Mouse (Mus musculus): ENCODE measurements at regions not wholly inside any gene's neighbourhood (a gene's known extent, or its start where the extent isn't known, plus 50 kb on each side); places are given as distances from the start of the nearest gene placed in this dataset.
"Not testable (repeated sequence)": the region's sequence is repeated elsewhere in the genome, so short reads cannot be mapped to it uniquely, and the experiment has no call there.

DNA sequence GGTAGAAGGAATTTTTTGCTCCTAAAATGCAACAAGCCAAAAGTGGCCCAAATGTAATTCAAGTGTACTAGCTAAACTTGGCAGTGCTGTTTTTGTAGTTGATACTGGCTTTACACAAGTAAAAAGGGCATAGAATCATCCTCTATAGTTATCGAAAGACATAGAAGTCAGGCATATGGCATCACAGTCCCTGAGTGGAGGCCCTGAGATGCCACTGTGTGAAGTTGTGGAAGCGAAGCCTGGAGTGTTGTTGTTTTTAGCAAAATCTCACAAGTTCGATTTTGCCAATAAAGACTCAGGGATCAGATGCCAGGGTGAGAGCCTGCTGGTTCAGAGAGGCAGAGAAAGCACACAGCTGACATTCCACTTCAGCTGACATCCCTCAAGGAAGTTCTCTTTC, 121.6 kb upstream of the C9orf72 start:
- DNase-seq (ENCODE audit: low spot score), result no peak

- DNase-seq (ENCODE audit: low spot score), result no peak
Measured at GRCm38 (mm10) chr4:35343751-35344150, 117.8 kb upstream of the C9orf72 start.

- DNase-seq (ENCODE audit: low spot score), result no peak
Measured at GRCm38 (mm10) chr4:35331161-35331560, 105.2 kb upstream of the C9orf72 start.

- DNase-seq (ENCODE audit: low spot score), result no peak
Measured at GRCm38 (mm10) chr4:35325300-35325699, 99.3 kb upstream of the C9orf72 start.

DNA sequence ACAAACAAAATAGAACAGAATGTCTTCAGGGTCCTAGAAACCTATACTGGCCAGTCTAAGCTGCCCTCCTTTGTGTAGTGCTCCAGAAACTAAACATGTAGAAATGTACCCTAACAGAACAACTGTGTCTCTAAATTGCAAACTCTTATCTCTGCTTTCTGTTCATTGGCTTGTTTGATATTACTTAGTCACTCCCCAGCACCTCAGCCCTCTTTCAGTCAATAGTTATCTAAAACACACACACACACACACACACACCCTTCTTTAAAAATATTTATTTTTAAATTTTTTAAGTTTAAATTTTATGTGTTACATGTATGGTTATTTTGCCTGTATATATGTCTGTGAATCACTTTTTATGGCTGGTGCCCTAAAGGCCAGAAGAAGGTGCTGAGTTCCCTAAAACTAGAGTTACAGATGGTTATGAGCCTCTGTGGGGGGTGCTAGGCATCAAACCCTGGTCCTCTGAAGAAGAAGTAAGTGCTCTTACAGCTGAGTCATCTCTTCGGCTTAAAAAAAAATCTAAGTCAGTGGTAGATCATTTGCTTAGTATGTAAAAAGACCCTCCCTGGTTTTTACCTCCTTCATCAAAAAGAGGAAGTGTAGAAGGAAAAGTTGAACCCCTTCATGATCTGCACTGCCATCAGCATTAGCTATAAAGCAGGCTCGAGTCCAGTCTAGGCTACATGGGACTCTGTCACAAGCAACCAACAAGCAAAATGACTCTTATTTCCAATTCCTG, 96.6 kb upstream of the C9orf72 start:
- no peak for DNase-seq (ENCODE audit: low spot score)

GRCm38 (mm10) chr4:35310396-35310977, 84.5 kb upstream of the C9orf72 start:
- peak; percentile 8 for DNase-seq (ENCODE audit: low spot score)

GRCm38 (mm10) chr4:35308221-35308620, 82.2 kb upstream of the C9orf72 start:
- no peak for DNase-seq (ENCODE audit: low spot score)

GRCm38 (mm10) chr4:35305210-35305609, 79.2 kb upstream of the C9orf72 start:
- DNase-seq (ENCODE audit: low spot score), result no peak

GRCm38 (mm10) chr4:35300848-35301247, 74.9 kb upstream of the C9orf72 start:
- no peak for DNase-seq (ENCODE audit: low spot score)

- DNase-seq (ENCODE audit: low spot score), result not testable (repeated sequence)
Measured at GRCm38 (mm10) chr4:35300374-35300773, 74.4 kb upstream of the C9orf72 start.

- DNase-seq (ENCODE audit: low spot score), result no peak
Measured at GRCm38 (mm10) chr4:35284611-35285010, 58.6 kb upstream of the C9orf72 start.
